Mouse (Mus musculus) E14TG2a.4 (cell line): Measurements from ENCODE around the gene Atp13a1.

Experiments used
- CTCF ChIP-seq: conservative IDR thresholded peaks from 2 replicates; pipeline ENCODE4 v1.5.1; 2014; ENCODE audit warnings: low read length
- NANOG ChIP-seq: IDR thresholded peaks from 2 replicates; pipeline ENCODE4 v1.6.1; 2014; ENCODE audit warnings: borderline replicate concordance, low read length, mixed read lengths

DNA sequence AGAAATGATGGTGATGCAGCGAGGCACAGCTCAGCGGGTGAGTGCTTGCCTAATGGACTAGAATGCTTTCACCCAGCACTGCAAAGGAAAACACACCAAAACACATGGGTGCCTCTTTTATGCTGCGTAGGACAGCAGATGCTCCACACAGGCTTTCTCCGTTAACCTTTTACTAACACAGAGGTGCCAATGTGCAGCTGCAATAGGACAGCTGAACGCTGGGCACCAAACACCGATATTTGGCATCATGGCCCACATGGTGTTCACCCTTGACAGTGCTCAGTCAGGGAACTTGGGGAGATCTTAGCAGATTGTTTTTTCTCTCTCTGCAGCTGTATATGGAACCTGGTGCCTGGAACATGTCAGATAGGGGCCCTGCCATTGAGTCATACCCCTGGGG lies 3.9 kb downstream of the Atp13a1 start:
- TF ChIP-seq CTCF: no peak
- no peak for TF ChIP-seq NANOG
